Mouse (Mus musculus) midbrain, embryonic 11.5 days (tissue): Measurements from ENCODE around the gene Nktr. TPM values are rescaled to one million over a fixed set of nuclear protein-coding genes. Genes with fewer than 3 reads are reported as not detected.

Experiments used
- ATAC-seq: fragments of 200-750 bp; cut with Nextera tagmentation; 2 replicates; pipeline ENCODE4 v1.8.0; 2017; ENCODE audit warnings: moderate TSS enrichment, moderate library complexity; ENCODE audit not compliant: low FRiP score
- DNase-seq: peaks from one replicate; pipeline ENCODE4 v3.0.0; 2015; ENCODE audit warnings: low spot score; ENCODE audit errors: missing footprints
- H3K27ac ChIP-seq: fragments of 300-500 bp; sonication (generic); 2 replicates; pipeline ENCODE4 v1.5.1; 2014; ENCODE audit warnings: low read depth, low read length
- H3K27me3 ChIP-seq: fragments of 300-500 bp; sonication (generic); 2 replicates; pipeline ENCODE4 v1.6.1; 2014; ENCODE audit warnings: mild to moderate bottlenecking, low read length, moderate library complexity, mixed read lengths; ENCODE audit not compliant: control insufficient read depth, insufficient read depth
- H3K36me3 ChIP-seq: fragments of 300-500 bp; sonication (generic); 2 replicates; pipeline ENCODE4 v1.6.1; 2014; ENCODE audit warnings: mild to moderate bottlenecking, low read length, moderate library complexity, mixed read lengths; ENCODE audit not compliant: control insufficient read depth, insufficient read depth
- H3K4me1 ChIP-seq: fragments of 300-500 bp; sonication (generic); 2 replicates; pipeline ENCODE4 v1.6.1; 2014; ENCODE audit warnings: low read length; ENCODE audit not compliant: control insufficient read depth, insufficient read depth
- H3K4me2 ChIP-seq: fragments of 300-500 bp; sonication (generic); 2 replicates; pipeline ENCODE4 v1.6.1; 2014; ENCODE audit warnings: mild to moderate bottlenecking, moderate library complexity
- H3K4me3 ChIP-seq: fragments of 300-500 bp; sonication (generic); 2 replicates; pipeline ENCODE4 v1.5.1; 2014; ENCODE audit warnings: low read depth, low read length
- H3K9ac ChIP-seq: fragments of 300-500 bp; sonication (generic); 2 replicates; pipeline ENCODE4 v1.6.1; 2014; ENCODE audit warnings: low read length
- H3K9me3 ChIP-seq: fragments of 300-500 bp; sonication (generic); 2 replicates; pipeline ENCODE4 v1.6.1; 2016; ENCODE audit warnings: low read length; ENCODE audit not compliant: control insufficient read depth
- WGBS: fragments of 180-500 bp; shearing (Covaris S2); extraction: QIAGEN DNeasy Blood & Tissue Kit; methylation state at CpG from one replicate; pipeline ENCODE4 v1.1.7; 2014; 5-methylcytosine and 5-hydroxymethylcytosine counted together
- polyA plus RNA-seq: library from polyadenylated mRNA; unstranded; fragments of >200 nt; fragmentation: Nextera tagmentation; extraction: Ambion mirVana; gene quantifications from 2 replicates; pipeline ENCODE4 v1.2.1, GENCODE M21; 2014

The Nktr gene
- polyA plus RNA-seq, 1 experiment from 2014 or later: 61.6 TPM

- ATAC-seq (no peak), DNase-seq (no peak)
- no peaks in the 10 kb centered on the region for H3K36me3 ChIP-seq
- H3K4me2 ChIP-seq: peak overlapping the region; percentile 77
- WGBS: 37% methylated on average over 11 of the region's 11 CpGs
- peak overlapping the region; percentile 85 for H3K4me3 ChIP-seq
- no peaks in the 10 kb centered on the region for H3K27me3 ChIP-seq
- peaks cover 11% of the 10 kb centered on the region for H3K4me1 ChIP-seq
- H3K9me3 ChIP-seq: no peaks in the 10 kb centered on the region
- H3K9ac ChIP-seq: peak overlapping the region; percentile 83
- no peak overlapping the region for H3K27ac ChIP-seq
Measured at GRCm38 (mm10) chr9:121704261-121704645, 14.7 kb upstream of the Nktr start.

- no peak within 1 kb of the TSS; the same call in 1 of the 2 replicates for H3K27ac ChIP-seq
- peak within 1 kb of the TSS; percentile 85 for H3K4me3 ChIP-seq
- H3K9me3 ChIP-seq: no peaks in the 10 kb centered on the region
- H3K4me1 ChIP-seq: peaks cover 11% of the 10 kb centered on the region
- H3K9ac ChIP-seq: peak within 1 kb of the TSS; percentile 83
- H3K27me3 ChIP-seq: no peaks in the 10 kb centered on the region
- no peaks in the 10 kb centered on the region for H3K36me3 ChIP-seq
- DNase-seq (peak; percentile 99), ATAC-seq (peak; percentile 98)
- WGBS: 1% methylated on average over 68 of the region's 69 CpGs
- H3K4me2 ChIP-seq: peak within 1 kb of the TSS; percentile 77
Measured at GRCm38 (mm10) chr9:121704646-121705625, 14.0 kb upstream of the Nktr start, which contains the start of gene Sec22c. Sec22c (minus strand) TSS chr9:121705490.

- no peak overlapping the region for H3K27ac ChIP-seq
- H3K4me3 ChIP-seq: no peak overlapping the region
- H3K4me1 ChIP-seq: peaks cover 16% of the 10 kb centered on the region
Measured at GRCm38 (mm10) chr9:121706029-121706675, 12.8 kb upstream of the Nktr start.

GRCm38 (mm10) chr9:121707801-121708200 is 11.2 kb upstream of the Nktr start:
- Histone ChIP-seq H3K9ac (no peak overlapping the region), H3K27me3 (no peaks in the 10 kb centered on the region), H3K4me2 (no peak overlapping the region), H3K4me1 (peaks cover 23% of the 10 kb centered on the region), H3K9me3 (no peaks in the 10 kb centered on the region), H3K27ac (no peak overlapping the region), H3K4me3 (no peak overlapping the region), H3K36me3 (no peaks in the 10 kb centered on the region; the same call in 1 of the 2 replicates)
- ATAC-seq (no peak), DNase-seq (no peak)
- 75% methylated on average over 6 of the region's 6 CpGs for WGBS

More at GRCm38 (mm10) chr9:121706029-121706675, 12.8 kb upstream of the Nktr start:
- no peak overlapping the region for H3K4me2 ChIP-seq
- no peaks in the 10 kb centered on the region for H3K27me3 ChIP-seq
- no peak for ATAC-seq
- H3K36me3 ChIP-seq: no peaks in the 10 kb centered on the region
- no peaks in the 10 kb centered on the region for H3K9me3 ChIP-seq
- H3K9ac ChIP-seq: no peak overlapping the region
- DNase-seq: peak; percentile 47
- WGBS: 80% methylated on average over 6 of the region's 6 CpGs

GRCm38 (mm10) chr9:121708506-121709486 is 10.2 kb upstream of the Nktr start:
- Histone ChIP-seq H3K27ac (no peak overlapping the region), H3K9me3 (no peaks in the 10 kb centered on the region), H3K36me3 (no peaks in the 10 kb centered on the region; the same call in 1 of the 2 replicates), H3K9ac (no peak overlapping the region), H3K4me1 (peaks cover 23% of the 10 kb centered on the region), H3K4me3 (no peak overlapping the region), H3K4me2 (no peak overlapping the region), H3K27me3 (no peaks in the 10 kb centered on the region)
- ATAC-seq: no peak
- 70% methylated on average over 7 of the region's 7 CpGs for WGBS
- DNase-seq: peak; percentile 47

GRCm38 (mm10) chr9:121709898-121710583 is 8.9 kb upstream of the Nktr start, which contains the start of gene Ss18l2:
Ss18l2 (plus strand) TSS chr9:121710329.
- H3K9me3 ChIP-seq: no peaks in the 10 kb centered on the region
- H3K27me3 ChIP-seq: no peaks in the 10 kb centered on the region
- WGBS: 5% methylated on average over 37 of the region's 37 CpGs
- peak within 1 kb of the TSS; percentile 85 for H3K4me3 ChIP-seq
- peak within 1 kb of the TSS; percentile 85 for H3K9ac ChIP-seq
- peak; percentile 100 for DNase-seq
- peak within 1 kb of the TSS; percentile 78 for H3K4me2 ChIP-seq
- no peaks in the 10 kb centered on the region; the same call in 1 of the 2 replicates for H3K36me3 ChIP-seq
- H3K4me1 ChIP-seq: peaks cover 18% of the 10 kb centered on the region
- peak within 1 kb of the TSS; percentile 80 for H3K27ac ChIP-seq
- ATAC-seq: peak; percentile 97

GRCm38 (mm10) chr9:121710584-121710975 is 8.4 kb upstream of the Nktr start:
- Histone ChIP-seq H3K4me3 (peak overlapping the region; percentile 85), H3K9ac (peak overlapping the region; percentile 85), H3K4me2 (peak overlapping the region; percentile 78), H3K36me3 (no peaks in the 10 kb centered on the region; the same call in 1 of the 2 replicates), H3K27ac (peak overlapping the region; percentile 80), H3K4me1 (peaks cover 14% of the 10 kb centered on the region), H3K9me3 (no peaks in the 10 kb centered on the region), H3K27me3 (no peaks in the 10 kb centered on the region)
- WGBS: 0% methylated on average over 18 of the region's 18 CpGs
- DNase-seq: no peak
- ATAC-seq: peak; percentile 60

GRCm38 (mm10) chr9:121717048-121717447 is 1.9 kb upstream of the Nktr start:
- 88% methylated on average over 2 of the region's 2 CpGs for WGBS
- H3K27me3 ChIP-seq: no peaks in the 10 kb centered on the region
- peaks cover 7% of the 10 kb centered on the region for H3K4me1 ChIP-seq
- H3K36me3 ChIP-seq: no peaks in the 10 kb centered on the region; the same call in 1 of the 2 replicates
- H3K9me3 ChIP-seq: no peaks in the 10 kb centered on the region
- H3K4me3 ChIP-seq: no peak overlapping the region
- no peak for DNase-seq
- H3K27ac ChIP-seq: no peak overlapping the region
- no peak overlapping the region for H3K4me2 ChIP-seq
- H3K9ac ChIP-seq: no peak overlapping the region
- ATAC-seq: no peak
